In the genomic region with DNA sequence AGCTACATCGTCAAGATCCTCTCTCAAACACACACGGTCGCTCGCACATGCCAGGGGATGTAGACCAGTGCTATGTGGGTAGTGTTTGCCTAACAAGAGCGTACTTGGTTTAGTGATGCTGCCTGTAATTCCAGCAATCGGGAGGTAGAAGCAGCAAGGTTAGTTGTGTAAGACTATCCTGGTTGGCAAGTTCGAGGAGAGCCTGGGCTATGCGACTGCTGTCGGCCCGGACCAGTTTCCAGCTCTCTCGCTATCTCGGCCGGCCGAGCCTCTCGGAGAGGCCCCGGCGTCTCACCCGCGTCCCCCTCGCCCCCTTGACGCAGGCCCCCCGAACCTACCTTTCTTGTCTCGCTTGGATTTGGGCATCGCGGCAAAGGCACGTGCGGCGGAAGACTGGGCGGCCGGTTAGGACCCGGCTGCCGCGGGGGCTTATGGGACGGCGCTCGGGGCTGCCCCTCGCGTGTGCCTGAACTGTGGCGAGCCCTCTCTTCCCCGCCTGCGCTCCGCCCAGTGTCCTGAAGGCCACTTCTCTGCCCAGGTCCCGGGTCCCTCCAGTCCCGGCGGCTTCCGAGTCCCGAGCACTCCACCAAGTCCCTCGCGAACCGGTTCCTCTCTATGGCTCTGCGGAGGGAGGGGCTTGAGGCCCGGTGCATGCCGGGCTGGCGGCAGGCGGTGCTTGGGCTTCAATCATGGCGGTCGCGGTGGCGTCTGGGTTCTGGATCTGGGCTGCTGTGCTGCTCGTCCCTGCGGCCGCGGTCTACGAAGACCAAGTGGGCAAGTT, we compare ENCODE assay signal across 8 mouse cellular contexts. TPM values are rescaled to one million over a fixed set of nuclear protein-coding genes. Genes with fewer than 3 reads are reported as not detected.
DNase-seq lines count a peak whose midpoint lies in the region; ATAC-seq lines count a peak whose summit lies in the region.

Gene Mrto4 (minus strand): TSS at position 646 of the 781 bp plus-strand sequence.
Gene Emc1 (plus strand): TSS at position 657 of the 781 bp plus-strand sequence.
Gene Ubr4 (plus strand): TSS at position 679 of the 781 bp plus-strand sequence.

- peaks cover 22% of the 10 kb centered on the region for H3K4me1 ChIP-seq in hindbrain, embryonic 12.5 days

- 0% methylated on average over 64 of the region's 64 CpGs for WGBS in hindbrain, embryonic 12.5 days

- H3K9me3 ChIP-seq in hindbrain, embryonic 12.5 days (replicated peaks) = no peaks in the 10 kb centered on the region

- peak within 1 kb of the TSS; percentile 83 for H3K4me3 ChIP-seq in hindbrain, embryonic 12.5 days

- H3K36me3 ChIP-seq in hindbrain, embryonic 12.5 days = peaks cover 56% of the 10 kb centered on the region

- DNase-seq in R1 (ENCODE audit: low read depth, low spot score) = peak; percentile 84
- peak; percentile 87 to 88 for DNase-seq in cerebellum, postnatal 14 days
- peak; percentile 62 to 80 for DNase-seq in frontal cortex, postnatal 14 days (ENCODE audit: low spot score in 2 of 2)
- DNase-seq in layer of hippocampus, postnatal 14 days (ENCODE audit: low spot score in 2 of 2) = peak; percentile 86 to 88
- DNase-seq in lung, postnatal 10 days = peak; percentile 92
- DNase-seq in ovary, postnatal 14 days (ENCODE audit: low spot score) = peak; percentile 80
- DNase-seq in thymus, postnatal 10 days (ENCODE audit: low spot score in 2 of 2) = peak; percentile 65 to 71

- no peaks in the 10 kb centered on the region for H3K27me3 ChIP-seq in hindbrain, embryonic 12.5 days

- peak within 1 kb of the TSS; percentile 97 for H3K27ac ChIP-seq in hindbrain, embryonic 12.5 days

- ATAC-seq in hindbrain, embryonic 12.5 days (ENCODE audit: low FRiP score) = peak; percentile 95

- H3K4me2 ChIP-seq in hindbrain, embryonic 12.5 days (replicated peaks) = peak within 1 kb of the TSS; percentile 87

- peak within 1 kb of the TSS; percentile 81 for H3K9ac ChIP-seq in hindbrain, embryonic 12.5 days

RNA-seq across cellular contexts. Expression of gene Mrto4, which starts in this region (rescaled TPM):
- polyA plus RNA-seq in hindbrain, embryonic 12.5 days (2016; fragmentation: Nextera tagmentation; extraction: Ambion mirVana) = 89.2 and 91.4 TPM in 2 replicates
- 10 to 100 TPM; 45.7 to 48.2 TPM for total RNA-seq in layer of hippocampus, postnatal 14 days (2021)

RNA-seq across cellular contexts. Expression of gene Emc1, which starts in this region (rescaled TPM):
- 42.5 and 43.6 TPM in 2 replicates for polyA plus RNA-seq in hindbrain, embryonic 12.5 days (2016; fragmentation: Nextera tagmentation; extraction: Ambion mirVana)
- total RNA-seq in layer of hippocampus, postnatal 14 days (2021) = 10 to 100 TPM; 83.6 to 88.6 TPM

RNA-seq across cellular contexts. Expression of gene Ubr4, which starts in this region (rescaled TPM):
- 79.7 and 80.1 TPM in 2 replicates for polyA plus RNA-seq in hindbrain, embryonic 12.5 days (2016; fragmentation: Nextera tagmentation; extraction: Ambion mirVana)
- 100 to 1,000 TPM; 154 to 171 TPM for total RNA-seq in layer of hippocampus, postnatal 14 days (2021)

Comparison
In these comparisons a context has a peak if more than half of its experiments do, and no peak if none do; other contexts are left out.
1. Peak in every context shown above with its lines: DNase-seq, ATAC-seq, H3K4me3 ChIP-seq and H3K27ac ChIP-seq.